Mouse (Mus musculus) left cerebral cortex, postnatal 4 days (tissue): ENCODE data around the gene Lrrc4b. TPM values are rescaled to one million over a fixed set of nuclear protein-coding genes. Genes with fewer than 3 reads are reported as not detected.
A peak's percentile ranks its signal among the peaks of the same experiment; 100 is the strongest.

ENCODE experiments used
- DNase-seq: peaks from one replicate; pipeline ENCODE4 v3.0.0-alpha.2; 2022
- intact Hi-C: fragments of 180-260 bp; cut with DNase I; formaldehyde crosslinking; loops from one replicate; pipeline ENCODE4 v1.15.1; 2025
- total RNA-seq, 2 experiments: library from RNA; stranded (reverse); gene quantifications; 2 replicates each; pipeline ENCODE4 v1.2.3; 2021

Lrrc4b gene
- total RNA-seq, 2 experiments from 2014 or later, result 357 to 379 TPM

DNA sequence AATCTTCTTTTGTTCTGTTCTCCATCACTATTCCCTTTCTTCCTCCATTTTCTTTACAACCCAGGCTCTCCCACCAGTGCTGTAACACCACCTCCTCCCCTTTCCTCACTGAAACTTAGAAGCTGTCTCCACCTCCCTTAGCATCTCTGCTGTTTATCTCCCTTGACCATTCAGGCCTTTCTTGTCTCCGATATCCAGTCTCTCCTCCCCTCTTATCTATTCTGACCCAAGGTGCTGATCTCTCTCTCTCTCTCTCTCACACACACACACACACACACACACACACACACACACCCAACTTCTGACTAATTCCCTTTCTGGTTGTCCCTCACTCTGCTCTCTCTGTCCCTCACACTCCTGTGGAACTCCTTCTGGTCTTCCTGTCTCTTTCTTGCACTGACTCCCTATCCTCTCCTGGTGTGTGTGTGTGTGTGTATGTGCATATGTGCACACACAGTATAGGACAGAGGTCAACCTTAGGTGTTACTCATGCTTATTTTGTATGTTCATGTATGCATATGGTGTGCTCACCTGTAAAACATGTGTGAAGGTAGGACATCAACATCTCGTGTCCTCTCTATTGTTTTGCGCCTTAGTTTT lies 54.1 kb downstream of the Lrrc4b start:
- intact Hi-C loops, result loop anchor here (10.0 kb wide), 1 partner anchor 128 kb away; no protein-coding TSS in a partner anchor
- DNase-seq, result no peak

- intact Hi-C loops, result loop anchor here (10.0 kb wide), 1 partner anchor 129 kb away; no protein-coding TSS in a partner anchor
- DNase-seq, result no peak
Observed at GRCm38 (mm10) chr7:44484109-44484508, 55.3 kb downstream of the Lrrc4b start.

GRCm38 (mm10) chr7:44484841-44485571 lies 56.2 kb downstream of the Lrrc4b start:
- peak; percentile 81 for DNase-seq
- intact Hi-C loops, result loop anchor here (5.0 to 10.0 kb wide), 2 partner anchors 130 to 223 kb away; partner anchors contain the start of gene Gm15517

DNA sequence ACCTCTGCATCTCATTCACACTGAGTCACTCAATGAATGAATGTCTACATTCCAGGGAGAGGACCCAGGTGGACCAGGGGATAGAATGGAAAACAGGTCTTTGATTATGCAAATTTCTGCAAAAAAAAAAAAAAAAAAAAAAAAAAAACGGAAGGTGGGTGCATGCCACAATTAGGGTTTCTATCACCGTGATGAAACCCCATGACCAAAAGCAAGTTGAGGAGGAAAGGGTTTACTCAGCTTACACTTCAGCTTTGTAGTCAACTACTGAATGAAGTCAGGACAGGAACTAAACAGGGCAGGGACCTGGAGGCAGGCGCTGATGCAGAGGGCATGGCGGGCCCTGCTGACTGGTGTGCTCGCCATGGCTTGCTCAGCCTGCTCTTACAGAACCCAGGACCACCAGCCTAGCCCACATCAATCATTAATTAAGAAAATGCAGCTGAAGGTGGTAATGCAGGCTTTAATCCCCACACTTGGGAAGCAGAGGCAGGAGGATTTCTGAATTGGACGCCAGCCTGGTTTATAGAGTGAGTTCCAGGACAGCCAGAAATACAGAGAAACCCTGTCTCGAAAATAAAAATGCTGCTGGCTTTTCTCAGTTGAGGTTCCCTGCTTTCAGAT lies 56.9 kb downstream of the Lrrc4b start:
- no peak for DNase-seq
- intact Hi-C loops, result loop anchor here (5.0 to 10.0 kb wide), 2 partner anchors 131 to 223 kb away; partner anchors contain the start of gene Gm15517

DNA sequence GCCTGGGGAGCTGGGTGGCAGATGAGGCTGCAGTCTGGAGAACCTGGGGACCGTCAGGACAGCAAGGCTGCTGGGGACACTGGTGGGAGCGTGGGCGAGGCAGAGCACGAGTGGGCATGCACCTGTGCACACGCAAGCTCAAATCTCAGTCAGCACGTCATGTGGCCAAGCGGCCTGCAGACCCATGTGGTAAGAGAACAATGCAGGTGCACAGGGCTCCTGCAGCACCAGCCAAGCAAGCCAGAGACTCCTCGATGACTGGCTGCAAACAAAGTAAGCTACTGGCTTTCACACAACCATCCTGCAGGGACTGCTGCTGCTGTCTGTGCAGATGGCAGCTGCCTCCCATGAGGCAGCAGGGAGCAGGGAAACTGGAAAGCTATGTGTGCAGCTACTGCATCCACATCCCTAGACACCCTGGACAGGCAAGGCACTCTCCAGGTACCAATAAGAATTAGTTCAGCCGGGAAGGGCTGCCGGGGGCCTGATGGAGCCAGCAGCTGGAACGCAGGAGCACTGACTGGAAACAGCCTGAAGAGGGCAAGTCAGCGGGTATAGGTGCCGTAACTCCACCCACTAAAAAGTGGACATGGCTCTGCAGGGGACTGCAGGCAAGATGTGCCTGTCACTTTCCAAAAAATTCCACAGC lies 58.2 kb downstream of the Lrrc4b start:
- intact Hi-C loops, result loop anchor here (5.0 to 10.0 kb wide), 2 partner anchors 132 to 225 kb away; partner anchors contain the start of gene Gm15517
- DNase-seq, result no peak

GRCm38 (mm10) chr7:44487936-44488335 lies 59.1 kb downstream of the Lrrc4b start:
- intact Hi-C loops, result loop anchor here (5.0 to 10.0 kb wide), 2 partner anchors 133 to 226 kb away; partner anchors contain the start of gene Gm15517
- DNase-seq, result no peak

GRCm38 (mm10) chr7:44488545-44488944 lies 59.7 kb downstream of the Lrrc4b start:
- no peak for DNase-seq
- intact Hi-C loops, result loop anchor here (5.0 to 10.0 kb wide), 2 partner anchors 134 to 226 kb away; partner anchors contain the start of gene Gm15517

DNA sequence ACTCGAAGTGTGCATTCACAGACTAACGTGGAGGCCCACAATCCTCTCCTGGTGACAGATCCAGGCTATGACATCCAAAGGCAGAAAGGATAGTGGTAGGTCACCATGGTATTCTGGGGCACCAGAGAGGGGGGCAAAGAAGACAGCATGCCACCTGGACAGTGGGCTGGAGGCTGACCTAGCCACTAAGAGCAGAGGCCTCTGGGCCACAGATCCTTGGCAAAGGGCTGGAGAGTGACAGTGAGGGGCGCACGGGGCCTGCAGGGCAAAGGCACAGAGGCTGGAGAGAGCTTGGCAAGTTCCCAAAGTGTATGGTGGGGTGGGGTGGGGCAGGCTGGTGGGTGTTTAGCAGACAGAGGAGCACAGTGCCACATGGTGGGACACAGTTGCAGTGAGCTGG lies 61.5 kb downstream of the Lrrc4b start:
- DNase-seq, result no peak
- intact Hi-C loops, result no loop called here

- DNase-seq, result no peak
- intact Hi-C loops, result no loop called here
Observed at GRCm38 (mm10) chr7:44491391-44491790, 62.6 kb downstream of the Lrrc4b start.

- DNase-seq, result no peak
- intact Hi-C loops, result no loop called here
Observed at GRCm38 (mm10) chr7:44492166-44492826, 63.5 kb downstream of the Lrrc4b start.

DNA sequence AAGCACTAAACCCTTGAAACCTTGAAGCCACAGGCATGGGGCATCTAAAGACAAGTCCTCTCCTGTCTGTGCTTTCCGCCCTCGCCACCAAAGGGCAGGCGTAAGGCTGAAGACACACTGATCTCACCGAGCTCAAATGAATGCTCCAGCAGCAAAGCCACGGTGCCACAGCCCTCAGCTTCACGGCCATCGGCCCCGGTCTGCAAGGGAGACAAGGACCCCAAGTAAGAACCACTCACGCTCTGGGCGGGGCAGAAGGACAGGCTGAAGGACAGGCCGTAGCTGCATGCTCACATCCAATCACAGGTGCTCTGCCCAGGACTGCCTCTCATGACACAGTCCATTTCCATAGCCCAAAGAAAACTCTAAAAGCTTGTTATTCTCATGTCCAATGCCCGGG lies 65.9 kb downstream of the Lrrc4b start:
- DNase-seq, result no peak
- intact Hi-C loops, result no loop called here

DNA sequence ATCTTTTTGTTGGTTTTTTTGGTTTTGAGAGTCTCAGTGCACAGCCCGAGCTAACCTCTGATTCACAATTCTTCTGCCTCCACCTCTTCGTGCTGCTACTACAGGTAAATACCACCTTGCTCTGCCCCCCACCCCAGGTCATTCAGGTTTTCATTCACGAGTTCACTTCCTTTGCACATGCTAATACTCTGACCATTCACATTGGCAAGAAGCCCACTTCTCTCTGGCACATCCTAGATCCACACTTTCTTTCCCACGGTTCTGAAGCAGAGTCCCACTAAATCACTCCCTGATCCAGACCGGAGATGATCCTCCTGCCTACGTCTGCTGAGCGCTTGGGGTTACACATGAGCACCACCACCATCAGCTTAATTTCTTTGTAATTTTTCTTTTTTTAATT lies 66.3 kb downstream of the Lrrc4b start:
- no peak for DNase-seq
- intact Hi-C loops, result no loop called here

GRCm38 (mm10) chr7:44495992-44496770 lies 67.4 kb downstream of the Lrrc4b start, which contains the start of the genes Emc10 and Fam71e1:
Gene Emc10 (minus strand): TSS chr7:44496529.
Gene Fam71e1 (plus strand): TSS chr7:44496581.
- peak; percentile 98 for DNase-seq
- intact Hi-C loops, result no loop called here

GRCm38 (mm10) chr7:44496771-44497109 lies 67.9 kb downstream of the Lrrc4b start:
- no peak for DNase-seq
- intact Hi-C loops, result no loop called here

DNA sequence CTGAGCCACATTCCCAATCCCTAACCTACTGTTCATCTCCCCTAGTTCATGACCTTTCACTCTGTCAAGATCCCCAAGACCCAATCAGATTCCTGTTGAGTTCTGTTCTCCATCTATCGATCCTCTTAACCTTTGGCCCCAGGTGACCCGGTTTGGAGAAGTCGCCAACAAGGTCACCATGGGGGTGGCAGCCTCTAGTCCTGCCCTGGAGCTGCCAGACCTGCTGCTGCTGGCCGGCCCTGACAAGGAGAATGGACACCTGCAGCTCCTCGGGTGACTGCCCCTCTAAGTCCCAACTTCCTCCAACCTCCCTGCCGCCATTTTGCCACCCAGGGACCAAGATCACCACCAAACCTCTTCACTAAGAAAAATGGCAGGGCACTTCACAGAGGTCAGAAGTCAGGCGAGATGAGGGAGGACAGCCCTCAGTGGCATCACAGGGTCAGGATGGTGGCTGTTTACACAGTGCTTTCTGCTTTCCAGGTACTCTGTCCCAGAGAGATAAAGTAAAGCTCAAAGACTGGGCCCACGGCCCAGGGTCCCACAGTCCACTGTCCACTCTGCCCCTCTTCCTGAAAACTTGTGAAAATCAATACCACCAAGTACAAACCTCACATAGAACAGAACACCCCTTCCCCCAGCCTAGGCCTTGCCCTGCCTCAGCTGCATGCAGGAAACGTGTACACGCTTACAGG lies 68.7 kb downstream of the Lrrc4b start:
- intact Hi-C loops, result no loop called here

DNA sequence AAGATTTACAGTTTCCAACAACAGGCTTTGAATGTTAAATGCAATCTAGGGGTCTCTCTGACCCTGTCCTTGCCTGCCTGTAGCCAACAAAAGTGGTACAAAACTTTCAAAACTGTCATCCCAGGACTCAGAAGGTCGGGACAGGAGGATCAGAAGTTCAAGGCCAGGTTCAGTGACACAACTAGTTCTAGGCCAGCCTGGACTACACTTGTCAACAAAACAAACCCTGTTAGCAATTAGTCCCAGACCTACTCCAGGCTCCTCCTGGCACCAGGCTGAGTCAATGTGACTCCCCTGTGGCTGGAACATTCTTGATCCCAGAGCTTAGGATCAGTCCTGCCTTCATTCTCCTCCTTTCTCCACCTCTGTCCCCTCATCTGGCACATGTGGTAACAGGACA lies 70.1 kb downstream of the Lrrc4b start:
- intact Hi-C loops, result no loop called here
- no peak for DNase-seq

More for the DNA sequence above, 68.7 kb downstream of the Lrrc4b start:
- no peak for DNase-seq

DNA sequence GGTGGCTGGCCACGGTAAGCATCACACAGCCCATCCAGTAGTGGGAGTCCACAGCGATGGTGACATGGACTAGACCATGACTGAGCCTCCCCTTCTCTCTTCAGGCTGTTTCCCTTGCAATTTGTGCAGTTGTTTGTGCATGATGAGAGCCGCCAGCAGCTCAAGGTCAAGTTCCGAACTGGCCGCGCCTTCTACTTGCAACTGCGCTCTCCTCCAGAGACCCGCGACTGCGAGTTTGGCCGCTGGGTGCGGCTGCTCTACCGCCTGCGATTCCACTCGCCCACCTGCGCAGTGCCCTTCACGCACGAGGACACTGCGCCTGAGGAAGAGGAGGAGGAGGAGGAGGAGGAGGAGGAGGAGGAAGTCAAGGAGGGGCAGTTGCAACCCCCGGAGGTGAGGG lies 71.2 kb downstream of the Lrrc4b start:
- intact Hi-C loops, result no loop called here

DNA sequence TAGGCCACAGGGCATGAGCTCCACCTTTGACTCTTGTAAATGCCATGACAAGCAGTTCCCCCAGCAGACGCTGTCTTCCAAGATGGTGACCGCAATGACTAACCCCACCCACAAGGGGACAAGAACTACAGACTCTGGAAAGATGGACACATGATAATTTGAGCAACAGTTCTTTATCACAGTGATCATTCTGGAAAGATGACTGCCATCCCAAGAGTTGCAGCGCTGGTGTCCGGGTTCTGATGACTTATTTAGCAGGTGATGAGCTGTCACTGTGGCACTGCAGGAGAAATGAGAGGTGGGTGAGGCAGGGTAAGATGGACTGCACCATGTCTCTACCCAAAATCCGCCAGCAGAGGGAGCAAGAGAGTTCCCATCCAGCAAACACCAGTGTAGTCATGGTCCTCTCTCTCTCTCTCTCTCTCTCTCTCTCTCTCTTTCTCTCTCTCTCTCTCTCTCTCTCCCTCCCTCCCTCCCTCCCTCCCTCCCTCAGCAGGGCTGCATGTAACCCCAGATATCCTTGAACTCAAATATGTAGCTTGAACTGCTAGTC lies 72.8 kb downstream of the Lrrc4b start:
- DNase-seq, result peak; percentile 80
- intact Hi-C loops, result no loop called here

More for the DNA sequence above, 71.2 kb downstream of the Lrrc4b start:
- no peak for DNase-seq

DNA sequence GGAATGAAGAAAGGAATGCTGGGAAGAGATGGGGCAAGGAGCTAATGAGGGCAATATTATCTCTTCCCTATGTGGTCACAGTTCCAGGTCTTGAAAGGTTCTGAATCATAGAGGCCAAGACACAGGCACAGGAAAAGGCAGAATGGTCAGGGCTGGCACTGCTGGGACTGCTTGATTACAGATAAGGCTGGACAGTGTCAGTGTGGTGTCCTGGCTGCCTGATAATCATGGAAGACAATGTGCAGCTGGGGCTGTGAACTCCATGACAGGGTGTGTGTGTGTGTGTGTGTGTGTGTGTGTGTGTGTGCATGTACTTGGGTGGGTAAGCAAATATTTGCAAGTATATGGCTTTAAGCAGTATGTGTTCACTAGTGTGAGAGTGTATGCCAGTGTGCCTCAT lies 78.7 kb downstream of the Lrrc4b start:
- intact Hi-C loops, result no loop called here
- DNase-seq, result no peak
